Mouse (Mus musculus): Measurements from ENCODE around the gene Tmem8b. TPM values are rescaled to one million over a fixed set of nuclear protein-coding genes. Genes with fewer than 3 reads are reported as not detected.

Tmem8b gene
- polyA plus RNA-seq, 1 experiment from 2014 or later, result 16.6 TPM

DNA sequence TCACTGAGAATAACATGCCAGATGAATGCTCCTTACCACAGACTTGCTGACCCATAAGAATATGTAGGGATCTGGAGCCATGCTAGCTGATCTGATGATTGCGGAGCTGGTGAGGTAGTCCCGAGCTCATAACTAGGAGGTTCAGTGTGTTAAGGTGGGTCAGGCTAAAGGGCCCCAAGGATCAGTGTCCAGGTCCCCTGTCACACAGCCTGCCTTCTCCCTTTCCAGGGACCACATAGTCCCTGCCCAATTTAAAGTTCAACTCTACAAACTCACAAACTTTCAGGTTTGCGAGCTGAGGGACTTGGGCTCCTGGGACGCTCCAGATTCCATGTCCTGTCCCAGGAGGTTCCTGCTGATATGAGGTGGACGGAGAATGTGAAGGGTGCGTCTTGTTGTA is 31.9 kb downstream of the Tmem8b start, which contains the start of gene Olfr70:
TSS of gene Olfr70 (minus strand) at position 101 of the 400 bp plus-strand sequence.
- 93% methylated on average over 6 of the region's 6 CpGs for WGBS
- no peak within 1 kb of the TSS for H3K4me2 ChIP-seq
- no peak for ATAC-seq (ENCODE audit: low FRiP score)

DNA sequence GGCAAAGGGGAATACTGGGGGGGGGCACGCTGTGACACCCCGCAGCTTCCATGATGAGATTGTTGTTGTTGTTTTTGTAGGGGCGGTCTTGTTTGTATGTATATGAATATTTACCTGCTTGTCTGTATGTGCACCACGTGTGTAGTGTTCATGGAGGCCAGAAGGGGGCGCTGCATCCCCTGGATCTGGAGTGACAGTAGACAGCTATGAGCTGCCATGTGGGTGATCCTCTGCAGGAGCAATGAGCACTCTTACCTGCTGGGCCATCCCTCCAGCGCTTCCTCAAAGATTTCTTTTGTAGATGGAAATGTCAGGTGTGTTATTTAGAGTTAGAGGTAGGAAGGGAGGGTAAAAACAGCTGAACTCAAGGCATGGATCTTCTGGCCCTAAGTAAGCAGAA is 34.7 kb downstream of the Tmem8b start:
- no peak overlapping the region for H3K4me3 ChIP-seq
- H3K9ac ChIP-seq, result no peak overlapping the region
- no peaks in the 10 kb centered on the region for H3K9me3 ChIP-seq
- no peak overlapping the region for H3K4me2 ChIP-seq
- no peaks in the 10 kb centered on the region; the same call in 1 of the 2 replicates for H3K4me1 ChIP-seq (replicated peaks)
- H3K27ac ChIP-seq, result no peak overlapping the region
- WGBS, result 80% methylated on average over 6 of the region's 6 CpGs
- peaks cover 5% of the 10 kb centered on the region; the same call in 1 of the 2 replicates for H3K27me3 ChIP-seq
- no peak for ATAC-seq (ENCODE audit: low FRiP score)
- no peaks in the 10 kb centered on the region for H3K36me3 ChIP-seq

More for the DNA sequence above, 31.9 kb downstream of the Tmem8b start, which contains the start of gene Olfr70:
- no peak within 1 kb of the TSS for H3K27ac ChIP-seq
- H3K4me3 ChIP-seq, result no peak within 1 kb of the TSS
- no peak within 1 kb of the TSS for H3K9ac ChIP-seq
- no peaks in the 10 kb centered on the region for H3K36me3 ChIP-seq
- 0 out of 2 replicates have a peak, but pooled peaks cover under 1% of the 10 kb centered on the region for H3K27me3 ChIP-seq
- H3K4me1 ChIP-seq (replicated peaks), result no peaks in the 10 kb centered on the region; the same call in 1 of the 2 replicates
- no peaks in the 10 kb centered on the region for H3K9me3 ChIP-seq

DNA sequence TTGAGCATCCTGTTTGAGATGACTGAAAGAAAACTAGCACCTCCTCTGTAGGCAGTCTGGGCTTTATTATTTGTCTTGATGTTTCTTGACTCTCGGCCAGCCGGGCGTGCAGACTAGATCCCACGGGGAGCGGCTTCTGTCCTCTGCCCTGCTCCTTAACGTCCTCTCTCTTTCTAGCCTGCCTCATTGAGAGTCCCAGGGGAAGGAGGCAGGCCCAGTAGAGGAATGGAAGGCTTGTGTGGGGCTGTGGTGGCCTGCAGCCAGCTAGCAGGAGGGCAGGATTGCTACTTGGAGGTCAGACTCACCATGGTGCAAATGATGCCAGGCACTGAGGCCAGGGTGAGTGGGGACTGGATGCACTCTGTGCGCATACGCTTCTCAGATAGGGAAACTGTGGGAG is 35.1 kb downstream of the Tmem8b start:
- H3K4me3 ChIP-seq, result no peak overlapping the region
- H3K4me1 ChIP-seq (replicated peaks), result no peaks in the 10 kb centered on the region; the same call in 1 of the 2 replicates
- H3K36me3 ChIP-seq, result no peaks in the 10 kb centered on the region
- 65% methylated on average over 8 of the region's 8 CpGs for WGBS
- no peaks in the 10 kb centered on the region for H3K9me3 ChIP-seq
- no peak overlapping the region for H3K4me2 ChIP-seq
- no peak overlapping the region for H3K27ac ChIP-seq
- no peak overlapping the region for H3K9ac ChIP-seq
- ATAC-seq (ENCODE audit: low FRiP score), result no peak
- peaks cover 5% of the 10 kb centered on the region; the same call in 1 of the 2 replicates for H3K27me3 ChIP-seq

DNA sequence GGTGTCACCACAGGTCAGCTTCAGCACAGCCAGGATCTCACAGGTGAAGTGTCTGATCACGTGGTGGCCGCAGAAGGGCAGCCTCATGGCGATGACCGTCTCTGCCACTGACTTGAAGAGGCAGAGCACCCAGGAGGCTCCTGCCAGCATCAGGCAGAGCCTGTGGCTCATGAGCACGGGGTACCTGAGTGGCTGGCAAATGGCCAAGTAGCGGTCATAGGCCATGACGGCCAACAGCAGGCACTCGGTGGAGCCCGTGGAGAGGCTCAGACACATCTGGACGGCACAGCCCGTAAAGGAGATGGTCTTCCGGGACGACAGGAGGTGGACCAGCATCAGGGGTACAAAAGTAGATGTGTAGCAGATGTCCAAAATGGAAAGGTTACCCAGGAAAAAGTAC is 37.2 kb downstream of the Tmem8b start:
- no peaks in the 10 kb centered on the region; the same call in 1 of the 2 replicates for H3K4me1 ChIP-seq (replicated peaks)
- H3K4me2 ChIP-seq, result no peak overlapping the region
- H3K9me3 ChIP-seq, result no peaks in the 10 kb centered on the region
- no peak overlapping the region for H3K27ac ChIP-seq
- H3K9ac ChIP-seq, result no peak overlapping the region
- H3K36me3 ChIP-seq, result no peaks in the 10 kb centered on the region
- H3K27me3 ChIP-seq, result peaks cover 5% of the 10 kb centered on the region; the same call in 1 of the 2 replicates
- 85% methylated on average over 13 of the region's 13 CpGs for WGBS
- no peak for ATAC-seq (ENCODE audit: low FRiP score)
- H3K4me3 ChIP-seq, result no peak overlapping the region

DNA sequence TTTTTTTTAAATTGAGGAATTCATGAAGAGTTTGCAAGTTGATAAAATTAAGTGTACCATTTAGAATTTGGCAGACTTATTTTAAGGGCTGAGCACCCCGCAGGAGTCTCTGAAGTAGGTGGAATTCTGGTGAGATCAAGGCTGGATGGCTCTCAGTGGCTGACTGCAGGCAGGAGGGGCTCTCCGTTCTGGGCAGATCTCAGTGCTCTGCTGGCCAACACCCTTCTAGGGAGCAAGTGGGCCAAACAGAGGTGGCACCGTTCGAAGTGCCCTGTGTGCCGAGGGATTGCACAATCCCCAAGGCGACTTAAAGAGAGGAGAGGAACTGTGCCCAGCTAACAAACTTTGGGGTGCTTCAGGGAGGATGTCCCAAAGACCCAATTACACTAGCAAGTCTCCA is 41.1 kb downstream of the Tmem8b start, which contains the start of gene Olfr71:
TSS of gene Olfr71 (minus strand) at position 387 of the 400 bp plus-strand sequence.
- no peak within 1 kb of the TSS for H3K9ac ChIP-seq
- no peak for ATAC-seq (ENCODE audit: low FRiP score)
- 84% methylated on average over 6 of the region's 6 CpGs for WGBS

DNA sequence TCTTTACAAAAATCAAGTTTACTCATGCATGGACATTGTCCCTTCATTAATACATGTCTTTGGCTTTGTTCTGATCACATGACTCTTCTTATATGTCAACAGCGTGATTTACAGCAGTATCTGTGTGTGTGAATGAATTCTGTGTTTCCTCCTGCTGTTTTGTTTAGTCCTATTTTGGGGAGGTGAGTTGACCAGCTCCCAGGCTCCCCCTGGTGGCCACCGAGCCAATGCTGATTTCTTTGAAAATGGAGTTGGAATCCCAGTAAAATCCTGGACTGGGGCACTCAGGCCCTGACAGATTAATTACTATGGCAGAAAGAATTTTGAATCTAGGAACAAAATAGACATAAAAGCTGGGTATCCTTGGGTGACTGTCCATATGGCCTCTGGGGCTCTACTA is 43.0 kb downstream of the Tmem8b start:
- Histone ChIP-seq H3K9ac (no peak overlapping the region), H3K4me3 (no peak overlapping the region), H3K27ac (no peak overlapping the region), H3K9me3 (no peaks in the 10 kb centered on the region), H3K4me1 (replicated peaks) (peaks cover 4% of the 10 kb centered on the region), H3K4me2 (no peak overlapping the region), H3K36me3 (no peaks in the 10 kb centered on the region), H3K27me3 (peaks cover 3% of the 10 kb centered on the region; the same call in 1 of the 2 replicates)
- no peak for ATAC-seq (ENCODE audit: low FRiP score)
- WGBS, result 1% methylated on average over 2 of the region's 2 CpGs

More for the DNA sequence above, 41.1 kb downstream of the Tmem8b start, which contains the start of gene Olfr71:
- Histone ChIP-seq H3K9me3 (no peaks in the 10 kb centered on the region), H3K4me2 (no peak within 1 kb of the TSS), H3K36me3 (no peaks in the 10 kb centered on the region), H3K27ac (no peak within 1 kb of the TSS), H3K27me3 (peaks cover 8% of the 10 kb centered on the region; the same call in 1 of the 2 replicates), H3K4me1 (replicated peaks) (peaks cover 4% of the 10 kb centered on the region), H3K4me3 (no peak within 1 kb of the TSS)

DNA sequence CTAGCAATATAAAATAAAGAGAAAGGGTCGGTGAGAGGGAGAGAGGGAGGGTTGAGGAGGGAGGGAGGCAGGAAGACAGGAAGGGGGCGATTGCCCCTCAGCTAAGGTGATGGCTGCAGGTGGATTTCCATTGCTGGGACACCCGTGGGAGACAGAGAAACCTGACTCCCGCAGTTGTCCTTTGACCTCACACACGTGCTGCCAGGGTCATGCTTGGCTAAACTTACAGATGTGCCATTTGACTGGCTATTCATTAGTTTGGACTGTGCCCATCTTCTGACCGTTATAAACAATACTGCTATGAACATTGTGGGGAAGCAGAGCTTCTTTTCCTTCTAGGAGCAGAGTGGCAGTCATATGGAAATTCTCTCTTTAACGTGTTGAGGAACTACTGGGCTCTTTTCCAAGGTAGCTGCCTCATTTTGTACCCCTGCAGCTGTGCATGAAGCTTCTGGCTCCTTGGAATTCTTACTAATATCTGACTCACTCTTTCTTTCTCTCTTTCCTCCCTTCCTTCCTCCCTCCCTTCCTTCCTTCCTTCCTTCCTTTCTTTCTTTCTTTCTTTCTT is 45.0 kb downstream of the Tmem8b start:
- Histone ChIP-seq H3K27ac (no peak overlapping the region), H3K9ac (no peak overlapping the region), H3K4me3 (no peak overlapping the region), H3K36me3 (no peaks in the 10 kb centered on the region), H3K27me3 (peaks cover 3% of the 10 kb centered on the region; the same call in 1 of the 2 replicates), H3K9me3 (no peaks in the 10 kb centered on the region), H3K4me1 (replicated peaks) (peaks cover 4% of the 10 kb centered on the region; the same call in 1 of the 2 replicates), H3K4me2 (no peak overlapping the region)
- ATAC-seq (ENCODE audit: low FRiP score), result no peak
- 42% methylated on average over 7 of the region's 7 CpGs for WGBS

DNA sequence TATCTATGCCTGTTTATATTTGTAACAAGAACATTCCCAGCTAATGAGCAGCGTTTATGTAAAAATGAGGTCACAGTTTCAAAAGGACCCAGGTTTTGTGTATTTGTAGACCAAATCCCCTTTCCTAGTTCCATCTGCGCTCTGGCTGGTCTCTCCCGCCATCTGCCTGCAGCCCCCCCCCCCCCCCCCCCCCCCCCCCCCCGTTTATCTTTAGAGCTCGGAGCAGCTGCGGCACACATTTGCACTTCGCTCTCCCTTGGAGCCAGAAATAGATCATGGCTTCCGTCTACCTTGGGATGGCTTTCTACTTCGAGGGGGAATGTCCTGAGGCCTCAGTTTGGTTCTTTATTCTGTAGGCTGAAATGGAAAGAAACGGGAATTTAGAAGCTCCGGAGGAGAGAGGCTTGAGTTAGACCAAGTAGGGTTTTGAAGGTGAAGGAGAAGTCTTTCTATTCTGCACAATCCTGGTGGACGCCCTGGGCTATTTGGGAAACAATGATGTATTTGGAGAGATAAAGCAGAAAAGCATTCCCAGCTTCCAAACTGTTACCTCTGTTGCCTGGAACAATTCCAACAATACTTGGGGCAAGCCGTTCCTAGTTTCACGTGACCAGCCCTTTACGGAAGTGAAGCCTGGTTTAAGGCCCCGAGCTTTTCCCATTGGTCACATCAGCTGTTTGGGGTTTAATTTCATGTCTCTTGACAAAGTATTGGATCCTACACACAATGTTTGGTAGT is 51.9 kb downstream of the Tmem8b start:
- ATAC-seq (ENCODE audit: low FRiP score), result no peak
- Histone ChIP-seq H3K9ac (no peak overlapping the region), H3K27me3 (no peaks in the 10 kb centered on the region), H3K27ac (no peak overlapping the region), H3K4me2 (no peak overlapping the region), H3K36me3 (no peaks in the 10 kb centered on the region), H3K9me3 (no peaks in the 10 kb centered on the region), H3K4me1 (replicated peaks) (0 out of 2 replicates have a peak, but pooled peaks cover 3% of the 10 kb centered on the region), H3K4me3 (no peak overlapping the region)
- 53% methylated on average over 15 of the region's 16 CpGs for WGBS

DNA sequence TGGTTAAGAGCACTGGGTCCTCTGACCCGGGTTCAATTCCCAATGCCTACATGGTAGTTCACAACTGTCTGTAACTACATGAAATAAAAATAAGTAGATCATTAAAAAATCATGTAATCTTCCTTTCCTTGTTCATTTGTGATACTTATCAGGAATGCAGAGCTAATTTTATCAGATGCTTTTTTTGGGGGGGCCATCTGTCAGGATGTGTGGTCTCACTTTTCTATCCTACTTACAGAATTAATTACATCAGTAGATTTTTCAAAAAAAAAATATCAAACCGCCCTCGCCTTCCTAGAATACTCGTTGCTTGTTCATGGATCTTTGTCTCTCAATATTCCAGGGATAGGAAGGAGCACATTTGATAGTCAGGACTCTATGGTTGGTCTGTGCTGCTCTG is 53.4 kb downstream of the Tmem8b start:
- no peak for ATAC-seq (ENCODE audit: low FRiP score)
- Histone ChIP-seq H3K27ac (no peak overlapping the region), H3K9ac (no peak overlapping the region), H3K4me2 (no peak overlapping the region), H3K27me3 (no peaks in the 10 kb centered on the region), H3K9me3 (no peaks in the 10 kb centered on the region), H3K36me3 (no peaks in the 10 kb centered on the region), H3K4me1 (replicated peaks) (0 out of 2 replicates have a peak, but pooled peaks cover 3% of the 10 kb centered on the region), H3K4me3 (no peak overlapping the region)
- WGBS, result 85% methylated on average over 4 of the region's 4 CpGs

DNA sequence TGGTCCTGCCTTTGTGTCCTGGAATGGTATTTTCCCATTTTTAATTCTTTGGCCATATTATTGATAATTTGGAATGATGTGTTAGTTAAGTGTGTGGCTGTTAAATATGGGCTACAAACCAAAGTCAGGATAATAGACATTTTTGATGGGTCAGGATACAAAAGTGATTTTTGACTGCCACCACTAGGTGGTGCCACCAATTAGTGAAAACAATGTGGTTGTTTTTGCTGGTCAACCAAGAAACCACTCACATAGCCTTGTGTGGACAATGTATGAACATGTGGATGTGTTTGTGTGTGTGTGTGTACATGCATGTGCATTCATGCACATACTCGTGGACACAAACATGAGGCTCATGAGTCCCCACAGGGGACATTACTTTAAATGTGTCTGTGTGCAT is 56.0 kb downstream of the Tmem8b start:
- Histone ChIP-seq H3K27me3 (no peaks in the 10 kb centered on the region), H3K4me3 (no peak overlapping the region), H3K9ac (no peak overlapping the region), H3K4me2 (no peak overlapping the region), H3K9me3 (no peaks in the 10 kb centered on the region), H3K36me3 (no peaks in the 10 kb centered on the region), H3K27ac (no peak overlapping the region), H3K4me1 (replicated peaks) (0 out of 2 replicates have a peak, but pooled peaks cover 3% of the 10 kb centered on the region)
- WGBS, result 41% methylated on average over 1 of the region's 1 CpGs
- ATAC-seq (ENCODE audit: low FRiP score), result no peak

DNA sequence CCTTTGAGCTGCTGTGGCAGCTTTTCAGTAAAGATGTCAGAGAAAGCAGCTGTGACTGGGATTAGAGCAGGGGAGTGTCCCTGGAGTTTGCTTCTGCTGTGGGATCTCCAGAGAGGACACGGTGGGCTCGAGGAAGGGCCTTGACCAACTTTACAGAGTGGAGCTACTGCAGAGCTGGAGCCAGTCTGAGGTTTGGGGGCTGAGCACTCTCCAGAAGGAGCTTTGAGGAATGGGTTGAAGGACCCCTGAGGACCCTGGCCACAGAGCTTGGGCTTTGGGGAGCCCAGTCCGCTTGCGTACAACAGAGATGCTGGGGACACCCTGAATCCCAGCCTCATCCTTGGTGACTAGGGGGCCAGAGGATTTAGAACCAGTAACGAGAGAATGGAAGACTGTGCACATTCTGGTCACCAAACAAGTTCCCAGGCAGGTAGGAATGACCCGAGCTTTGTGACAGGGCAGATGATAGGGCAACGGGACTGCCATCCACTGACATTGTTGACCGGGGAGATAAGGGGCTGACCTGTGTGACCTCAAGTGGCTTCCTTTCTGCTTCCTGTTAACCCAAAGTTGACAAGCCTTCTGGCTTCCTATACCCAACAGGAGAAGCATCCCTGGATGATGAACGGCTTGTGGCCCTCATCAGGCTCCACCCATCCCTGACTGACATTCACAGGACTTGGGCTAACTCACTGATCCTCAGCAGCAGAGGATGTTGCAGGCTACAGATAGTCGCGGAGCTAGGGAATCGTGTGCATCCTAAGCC is 57.6 kb downstream of the Tmem8b start:
- Histone ChIP-seq H3K4me1 (replicated peaks) (no peaks in the 10 kb centered on the region), H3K27ac (no peak overlapping the region), H3K9ac (no peak overlapping the region), H3K36me3 (no peaks in the 10 kb centered on the region), H3K4me3 (no peak overlapping the region), H3K9me3 (no peaks in the 10 kb centered on the region), H3K4me2 (no peak overlapping the region), H3K27me3 (no peaks in the 10 kb centered on the region)
- WGBS, result 78% methylated on average over 12 of the region's 12 CpGs
- ATAC-seq (ENCODE audit: low FRiP score), result no peak

DNA sequence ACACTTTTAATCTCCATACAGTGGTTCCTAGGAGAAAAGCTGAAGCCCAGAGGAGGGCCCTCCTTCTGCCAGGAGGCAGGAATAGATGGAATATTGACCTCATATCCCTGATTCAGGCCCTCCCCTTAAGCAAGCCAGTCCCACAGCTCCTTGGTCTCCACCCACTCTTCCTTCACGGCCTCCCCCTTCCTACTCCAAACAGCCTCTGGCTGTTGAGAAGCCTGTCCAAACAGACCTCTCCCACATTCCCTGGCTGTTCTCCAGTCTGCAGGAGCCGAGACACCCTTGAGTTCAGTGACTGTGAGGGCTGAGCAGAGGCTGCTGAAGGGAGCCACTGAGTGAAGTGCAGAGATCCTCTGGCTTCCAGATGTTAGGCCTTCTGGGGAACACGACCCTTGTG is 58.2 kb downstream of the Tmem8b start, which contains the start of gene Hrct1:
TSS of gene Hrct1 (plus strand) at position 194 of the 400 bp plus-strand sequence.
- Histone ChIP-seq H3K4me2 (no peak within 1 kb of the TSS), H3K4me3 (no peak within 1 kb of the TSS), H3K9me3 (no peaks in the 10 kb centered on the region), H3K4me1 (replicated peaks) (no peaks in the 10 kb centered on the region), H3K27me3 (no peaks in the 10 kb centered on the region), H3K36me3 (no peaks in the 10 kb centered on the region), H3K27ac (no peak within 1 kb of the TSS), H3K9ac (no peak within 1 kb of the TSS)
- no peak for ATAC-seq (ENCODE audit: low FRiP score)
- WGBS, result 60% methylated on average over 3 of the region's 3 CpGs

Data from hindbrain, embryonic 13.5 days (tissue).